Mouse (Mus musculus) CH12.LX (cell line): ENCODE results near the gene Ikbip. TPM values are rescaled to one million over a fixed set of nuclear protein-coding genes. Genes with fewer than 3 reads are reported as not detected.

ENCODE experiments used
- DNase-seq: peaks from one replicate; pipeline ENCODE4 v3.0.0-alpha.2; 2013; ENCODE audit errors: extremely low read depth
- H3K27ac ChIP-seq: 2 replicates; pipeline ENCODE4 v1.5.1; 2012; ENCODE audit warnings: low read depth, mild to moderate bottlenecking, control low read depth, moderate library complexity; ENCODE audit not compliant: insufficient read depth
- H3K27me3 ChIP-seq: replicated peaks from 2 replicates; pipeline ENCODE3; 2012; ENCODE audit warnings: inconsistent platforms
- H3K36me3 ChIP-seq, 2 experiments: replicated peaks in 1 of 2; 2 replicates each; pipeline versions ENCODE3 to v1.6.1; 2012; ENCODE audit warnings: inconsistent platforms in 1 of 2, low read length in 1 of 2, mild to moderate bottlenecking in 1 of 2, mixed read lengths in 1 of 2, moderate library complexity in 1 of 2; ENCODE audit not compliant: control insufficient read depth in 1 of 2, insufficient read depth in 1 of 2
- H3K4me1 ChIP-seq, 2 experiments: 2 replicates each; pipeline ENCODE4 v1.6.1; 2012; ENCODE audit warnings: inconsistent platforms in 1 of 2, moderate library complexity in 1 of 2; ENCODE audit not compliant: insufficient read depth in 2 of 2, control insufficient read depth in 1 of 2
- H3K4me2 ChIP-seq: 2 replicates; pipeline ENCODE4 v1.6.1; 2012; ENCODE audit warnings: low read depth, mild to moderate bottlenecking, control low read depth; ENCODE audit not compliant: poor library complexity, insufficient read depth, severe bottlenecking
- H3K4me3 ChIP-seq, 3 experiments: fragments of 150-350 bp in 1 of 3; sonication (generic) in 1 of 3; replicated peaks in 1 of 3; 2 replicates each; pipeline versions ENCODE3 to v1.5.1; 2011 to 2012; ENCODE audit warnings: low read depth in 2 of 3, low read length in 2 of 3, mild to moderate bottlenecking in 2 of 3, moderate library complexity in 2 of 3, control low read depth in 1 of 3, improper control_type of control experiment in 1 of 3, inconsistent platforms in 1 of 3, mixed read lengths in 1 of 3; ENCODE audit not compliant: poor library complexity in 1 of 3
- H3K79me2 ChIP-seq: replicated peaks from 2 replicates; pipeline ENCODE4 v1.6.1; 2012; ENCODE audit warnings: mild to moderate bottlenecking, moderate library complexity; ENCODE audit not compliant: control insufficient read depth, poor library complexity, insufficient read depth, severe bottlenecking; ENCODE audit errors: extremely low read depth
- H3K9ac ChIP-seq: 2 replicates; pipeline ENCODE4 v1.6.1; 2012; ENCODE audit warnings: low read depth, mild to moderate bottlenecking, control low read depth, moderate library complexity; ENCODE audit not compliant: insufficient read depth
- H3K9me3 ChIP-seq: replicated peaks from 2 replicates; pipeline ENCODE3; 2012; ENCODE audit warnings: low read length, inconsistent platforms, mixed read lengths
- BHLHE40 ChIP-seq: IDR thresholded peaks from 2 replicates; pipeline ENCODE4 v1.6.1; 2011; ENCODE audit warnings: mild to moderate bottlenecking, low read depth, low read length, improper control_type of control experiment
- CHD2 ChIP-seq: IDR thresholded peaks from 2 replicates; pipeline ENCODE4 v1.6.1; 2011; ENCODE audit warnings: low read length, improper control_type of control experiment
- ELF1 ChIP-seq: IDR thresholded peaks from 2 replicates; pipeline ENCODE4 v1.6.1; 2014; ENCODE audit warnings: low read depth, mild to moderate bottlenecking, inconsistent platforms, low read length, improper control_type of control experiment
- EP300 ChIP-seq: IDR thresholded peaks from 2 replicates; pipeline ENCODE4 v1.6.1; 2011; ENCODE audit warnings: low read length, improper control_type of control experiment
- ETS1 ChIP-seq: conservative IDR thresholded peaks from 2 replicates; pipeline ENCODE4 v1.6.1; 2012; ENCODE audit warnings: low read depth, mild to moderate bottlenecking, inconsistent platforms, low read length, improper control_type of control experiment, moderate library complexity
- HCFC1 ChIP-seq: IDR thresholded peaks from 2 replicates; pipeline ENCODE4 v1.6.1; 2012; ENCODE audit warnings: low read depth, mild to moderate bottlenecking, inconsistent platforms, low read length, improper control_type of control experiment
- IRF4 ChIP-seq: IDR thresholded peaks from 2 replicates; pipeline ENCODE4 v1.6.1; 2014; ENCODE audit warnings: low read depth, mild to moderate bottlenecking, inconsistent platforms, low read length, improper control_type of control experiment
- MAX ChIP-seq: IDR thresholded peaks from 2 replicates; pipeline ENCODE4 v1.6.1; 2011; ENCODE audit warnings: low read length, improper control_type of control experiment
- MEF2A ChIP-seq: IDR thresholded peaks from 2 replicates; pipeline ENCODE4 v1.6.1; 2014; ENCODE audit warnings: low read depth, mild to moderate bottlenecking, inconsistent platforms, low read length, improper control_type of control experiment, borderline replicate concordance
- MXI1 ChIP-seq: IDR thresholded peaks from 2 replicates; pipeline ENCODE4 v1.6.1; 2011; ENCODE audit warnings: mild to moderate bottlenecking, low read depth, low read length, improper control_type of control experiment
- MYC ChIP-seq: IDR thresholded peaks from 2 replicates; pipeline ENCODE4 v1.6.1; 2011; ENCODE audit warnings: low read depth, mild to moderate bottlenecking, improper control_type of control experiment, low read length
- NELFE ChIP-seq: IDR thresholded peaks from 2 replicates; pipeline ENCODE4 v1.6.1; 2011; ENCODE audit warnings: low read depth, low read length, improper control_type of control experiment
- POLR2A ChIP-seq: IDR thresholded peaks from 2 replicates; pipeline ENCODE4 v1.6.1; 2011; ENCODE audit warnings: low read depth, mild to moderate bottlenecking, improper control_type of control experiment, low read length
- SIN3A ChIP-seq: IDR thresholded peaks from 2 replicates; pipeline ENCODE4 v1.6.1; 2012; ENCODE audit warnings: low read length, improper control_type of control experiment, inconsistent platforms
- TBP ChIP-seq: conservative IDR thresholded peaks from 2 replicates; pipeline ENCODE4 v1.6.1; 2011; ENCODE audit warnings: low read depth, low read length, improper control_type of control experiment
- TCF12 ChIP-seq: IDR thresholded peaks from 2 replicates; pipeline ENCODE4 v1.6.1; 2014; ENCODE audit warnings: low read depth, mild to moderate bottlenecking, inconsistent platforms, low read length, improper control_type of control experiment
- USF2 ChIP-seq: conservative IDR thresholded peaks from 2 replicates; pipeline ENCODE4 v1.6.1; 2011; ENCODE audit warnings: low read depth, low read length, improper control_type of control experiment
- ZNF384 ChIP-seq: IDR thresholded peaks from 2 replicates; pipeline ENCODE4 v1.6.1; 2012; ENCODE audit warnings: low read depth, low read length, improper control_type of control experiment, inconsistent platforms
- dilution Hi-C: fragments of 300-500 bp; cut with MboI; formaldehyde crosslinking; loops from 2 replicates; pipeline ENCODE4 v1.14.3; 2020; ENCODE audit warnings: low sequenced_read_pairs; ENCODE audit not compliant: extremely low pct_unique_long_range_greater_than_20kb, extremely low pct_ligation_motif_present
- in situ Hi-C: fragments of 300-500 bp; cut with MboI; formaldehyde crosslinking; loops from 3 replicates; pipeline ENCODE4 v1.14.3; 2019; ENCODE audit warnings: low sequenced_read_pairs, low pct_ligation_motif_present, low pct_unique_long_range_greater_than_20kb, mixed read lengths
- polyA plus RNA-seq: library from polyadenylated mRNA; unstranded; fragments of >175 nt; gene quantifications from 2 replicates; pipeline ENCODE4 v1.2.1, GENCODE M21; 2012; ENCODE audit warnings: low read depth; ENCODE audit not compliant: insufficient read length
- total RNA-seq, 2 experiments: library from RNA; depleted of rRNA; stranded (reverse); fragments of 300-350 nt in 1 of 2; fragments of >200 nt in 1 of 2; gene quantifications; 2 replicates each; pipeline ENCODE4 v1.2.3; 2012 to 2014

Ikbip gene
- total and polyA plus RNA-seq, 3 experiments = 2.1 to 7.2 (median 6.0) TPM

- Histone ChIP-seq H3K79me2 (no peaks in the 10 kb centered on the region), H3K27ac (no peak overlapping the region; the same call in 1 of the 2 replicates), H3K9ac (no peak overlapping the region), H3K4me3 (peak overlapping the region in 2 of 3 experiments; percentile 25 to 61), H3K4me2 (no peak overlapping the region), H3K27me3 (no peaks in the 10 kb centered on the region), H3K4me1 (peaks cover 0 to 28% of the 10 kb centered on the region in 2 experiments; a peak in 2 of 4 replicates), H3K9me3 (no peaks in the 10 kb centered on the region), H3K36me3 (peaks cover 0 to 2% of the 10 kb centered on the region in 2 experiments)
- DNase-seq = peak; percentile 83
- peak; percentile 71 for TF ChIP-seq EP300
- TF ChIP-seq ZNF384 = peak; percentile 52; the same call in 1 of the 2 replicates
- no peak for TF ChIP-seq TCF12
- TF ChIP-seq NELFE = peak; percentile 22; the same call in 1 of the 2 replicates
- TF ChIP-seq HCFC1 = peak; percentile 43; the same call in 1 of the 2 replicates
- peak; percentile 66 for TF ChIP-seq IRF4
- TF ChIP-seq ELF1 = peak; percentile 60
- no peak for TF ChIP-seq MEF2A
- TF ChIP-seq BHLHE40 = no peak
- in situ Hi-C loops = no loop called here
- dilution Hi-C loops = no loop called here
Observed at GRCm38 (mm10) chr10:91137400-91137799, 54.7 kb downstream of the Ikbip start.

- H3K4me2 ChIP-seq = no peak overlapping the region
- dilution Hi-C loops = no loop called here
- H3K27me3 ChIP-seq = no peaks in the 10 kb centered on the region
- peak overlapping the region in 1 of 3 experiments; percentile 34 for H3K4me3 ChIP-seq
- H3K9me3 ChIP-seq = no peaks in the 10 kb centered on the region
- TF ChIP-seq MXI1 (no peak), SIN3A (no peak; the same call in 1 of the 2 replicates), USF2 (no peak), MAX (peak; percentile 47; the same call in 1 of the 2 replicates), NELFE (peak; percentile 41; the same call in 1 of the 2 replicates), TCF12 (peak; percentile 68), ELF1 (peak; percentile 47; the same call in 1 of the 2 replicates), MYC (peak; percentile 44; the same call in 1 of the 2 replicates), POLR2A (peak; percentile 70), EP300 (peak; percentile 11; the same call in 1 of the 2 replicates), HCFC1 (peak; percentile 51), ZNF384 (no peak), TBP (0 out of 2 replicates have a peak, but pooled peaks have one; percentile 70), CHD2 (no peak), ETS1 (peak; percentile 13; the same call in 1 of the 2 replicates)
- no peak overlapping the region for H3K27ac ChIP-seq
- peaks cover 0 to 2% of the 10 kb centered on the region in 2 experiments for H3K36me3 ChIP-seq
- in situ Hi-C loops = no loop called here
- no peak overlapping the region for H3K9ac ChIP-seq
- peaks cover 0 to 31% of the 10 kb centered on the region in 2 experiments; a peak in 3 of 4 replicates for H3K4me1 ChIP-seq
- H3K79me2 ChIP-seq = no peaks in the 10 kb centered on the region
- peak; percentile 91 for DNase-seq
Observed at GRCm38 (mm10) chr10:91138317-91138716, 55.6 kb downstream of the Ikbip start.
